19 mouse cellular contexts compared by ENCODE assay signal in the genomic region with DNA sequence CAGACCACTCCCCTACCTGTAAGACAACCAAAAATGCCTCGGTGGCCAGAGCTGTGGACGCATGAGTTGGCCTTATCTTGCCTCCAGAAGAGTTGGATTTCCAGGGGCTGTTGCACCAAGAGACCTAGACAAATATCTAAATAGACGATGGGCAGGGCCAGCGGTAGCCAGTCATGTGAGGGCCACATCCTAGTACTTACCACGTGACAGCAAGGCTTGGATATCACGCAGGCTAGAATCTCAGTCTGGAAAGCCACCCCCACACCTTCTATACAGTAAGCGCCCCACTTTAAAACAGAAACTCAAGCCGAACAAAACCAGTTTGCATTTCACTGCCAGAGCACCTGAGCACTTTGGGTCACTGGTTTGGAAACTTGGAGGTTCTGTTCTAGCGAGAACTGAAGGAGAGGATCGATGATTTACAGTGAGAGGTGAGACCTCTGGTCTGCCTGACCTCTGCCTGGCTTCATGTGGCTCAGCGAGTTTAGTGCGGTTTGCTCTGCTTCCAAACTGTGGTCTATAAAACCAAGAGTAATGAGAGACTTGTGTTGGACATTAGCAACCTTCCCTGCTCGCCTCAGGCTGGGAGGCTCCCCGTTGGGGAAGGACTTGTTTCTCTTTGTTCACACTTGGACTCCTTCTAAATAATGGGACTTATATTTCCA. TPM values are rescaled to one million over a fixed set of nuclear protein-coding genes. Genes with fewer than 3 reads are reported as not detected.
DNase-seq lines count a peak whose midpoint lies in the region; ATAC-seq and TF ChIP-seq lines count a peak whose summit lies in the region.
"Had no signal": no experiment of that assay in that cellular context is flagged by ENCODE, and none has a peak within 500 bp of the region (broad histone marks: within the 10 kb centered on the region; RNA-seq: fewer than 3 reads in every experiment).

No protein-coding gene starts in this region.

- no peaks in the 10 kb centered on the region for H3K36me3 ChIP-seq in kidney, adult 2 months (ENCODE audit: control insufficient read depth, insufficient read depth, low read length)
- H3K36me3 ChIP-seq in stomach, embryonic 16.5 days (ENCODE audit: control insufficient read depth, insufficient read depth, low read length): no peaks in the 10 kb centered on the region
- H3K36me3 ChIP-seq: hindbrain, embryonic 15.5 days; lung, embryonic 15.5 days; neural tube, embryonic 12.5 days had no signal

- TF ChIP-seq CTCF in kidney, adult 2 months (conservative IDR thresholded peaks at IDR 0.05; ENCODE audit: insufficient read depth, insufficient read length, low read depth, low read length): no peak

- H3K9me3 ChIP-seq in stomach, embryonic 16.5 days (replicated peaks; ENCODE audit: control insufficient read depth, low read length): no peaks in the 10 kb centered on the region
- H3K9me3 ChIP-seq: hindbrain, embryonic 15.5 days; lung, embryonic 15.5 days; neural tube, embryonic 12.5 days had no signal

- H3K4me2 ChIP-seq in stomach, embryonic 16.5 days (ENCODE audit: low read depth, low read length): no peak overlapping the region
- H3K4me2 ChIP-seq: heart, embryonic 11.5 days; hindbrain, embryonic 15.5 days; lung, embryonic 15.5 days; neural tube, embryonic 12.5 days had no signal

- no peak overlapping the region for H3K4me3 ChIP-seq in kidney, adult 2 months (ENCODE audit: insufficient read depth, low read depth, low read length)
- H3K4me3 ChIP-seq in stomach, embryonic 16.5 days (replicated peaks; ENCODE audit: low read length): no peak overlapping the region
- H3K4me3 ChIP-seq: hindbrain, embryonic 15.5 days; layer of hippocampus, adult 2 months; left cerebral cortex, adult 2 months; lung, embryonic 15.5 days; neural tube, embryonic 12.5 days had no signal

- H3K27ac ChIP-seq in kidney, adult 2 months (ENCODE audit: insufficient read depth, low read depth, low read length): no peak overlapping the region
- peak overlapping the region; percentile 53 for H3K27ac ChIP-seq in stomach, embryonic 16.5 days (ENCODE audit: low read length)
- H3K27ac ChIP-seq: hindbrain, embryonic 15.5 days; layer of hippocampus, adult 2 months; left cerebral cortex, adult 2 months; lung, embryonic 15.5 days; neural tube, embryonic 12.5 days had no signal

- 38% methylated on average over 14 of the region's 14 CpGs for WGBS in kidney, adult 2 months
- WGBS in stomach, embryonic 16.5 days: 60% methylated on average over 14 of the region's 14 CpGs

- peaks cover 15% of the 10 kb centered on the region for H3K4me1 ChIP-seq in kidney, adult 2 months (ENCODE audit: control insufficient read depth, insufficient read depth, low read length)
- peaks cover 37% of the 10 kb centered on the region for H3K4me1 ChIP-seq in stomach, embryonic 16.5 days (ENCODE audit: control insufficient read depth, insufficient read depth, low read length)

- no peak for TF ChIP-seq POLR2A in kidney, adult 2 months (IDR thresholded peaks at IDR 0.05; ENCODE audit: low read depth, low read length)

- intact Hi-C loops in left cerebral cortex, postnatal 25 days (cut with DNase I): no loop called here

- peak; percentile 51 for DNase-seq in forelimb bud, embryonic 11.5 days (ENCODE audit: low read depth, low spot score)
- DNase-seq in kidney, adult 2 months: peak; percentile 68
- DNase-seq in kidney, postnatal 25 days: peak; percentile 57 to 75
- no peak for DNase-seq in thymus, postnatal 25 days
- no peak for DNase-seq in left cerebral cortex, postnatal 25 days (ENCODE audit: low spot score in 2 of 2)
- DNase-seq: cerebellum, adult 9-11 months; gastrocnemius, postnatal 36 days; liver had no signal

- no peak overlapping the region for H3K9ac ChIP-seq in stomach, embryonic 16.5 days (ENCODE audit: low read length)
- H3K9ac ChIP-seq: hindbrain, embryonic 15.5 days; lung, embryonic 15.5 days; neural tube, embryonic 12.5 days had no signal

- H3K27me3 ChIP-seq in kidney, adult 2 months (replicated peaks; ENCODE audit: control insufficient read depth, insufficient read depth, low read length): no peaks in the 10 kb centered on the region
- no peaks in the 10 kb centered on the region for H3K27me3 ChIP-seq in stomach, embryonic 16.5 days (ENCODE audit: control insufficient read depth, insufficient read depth, low read length)
- H3K27me3 ChIP-seq: hindbrain, embryonic 15.5 days had no signal

- no peak for ATAC-seq in stomach, embryonic 16.5 days (ENCODE audit: insufficient read depth, low FRiP score)
- ATAC-seq in activated CD4-positive, CD25-positive, alpha-beta regulatory T cell, adult 4 months: no peak
- ATAC-seq: CD4-positive, CD25-positive, alpha-beta regulatory T cell, adult 4 months; midbrain, embryonic 16.5 days had no signal

RNA-seq across cellular contexts. Expression of gene Papln, which starts 4.9 kb away (rescaled TPM):
- polyA plus RNA-seq in kidney, adult 2 months (2012; rRNA removed): 2.4 and 3.0 TPM in 2 replicates
- 4.3 and 4.9 TPM in 2 replicates for polyA plus RNA-seq in stomach, embryonic 16.5 days (2015; fragmentation: Nextera tagmentation; extraction: Ambion mirVana)
- not detected for polyA plus RNA-seq in activated CD4-positive, CD25-positive, alpha-beta regulatory T cell, adult 4 months (2017; shearing (Covaris generic))
- 1 to 10 TPM; 7.3 to 9.4 TPM for total RNA-seq in left cerebral cortex, postnatal 25 days (2021)
- total RNA-seq: megakaryocyte, adult 5-6 weeks had no signal
- polyA plus RNA-seq: CD4-positive, CD25-positive, alpha-beta regulatory T cell, adult 4 months had no signal

Comparison
In these comparisons a context has a peak if more than half of its experiments do, and no peak if none do; other contexts are left out.
1. DNase-seq: peak in forelimb bud, embryonic 11.5 days (single experiment), kidney, adult 2 months (single experiment) and kidney, postnatal 25 days (2 of 2); none in thymus, postnatal 25 days (single experiment) and left cerebral cortex, postnatal 25 days (0 of 2).